Mouse (Mus musculus): Measurements from ENCODE around the gene Ppp1r14b.
A peak's percentile ranks its signal among the peaks of the same experiment; 100 is the strongest.

Gene Ppp1r14b

GRCm38 (mm10) chr19:6974211-6975205, at the start of gene Ppp1r14b:
TSS of gene Ppp1r14b (plus strand) at chr19:6974968.
- DNase-seq, result peak; percentile 82 to 90

- no peak for DNase-seq
These were observed 49.5 kb upstream of the Ppp1r14b start, which contains the start of gene Catsperz for GRCm38 (mm10) chr19:6925307-6925573. TSS of gene Catsperz (minus strand) at chr19:6925380.

DNA sequence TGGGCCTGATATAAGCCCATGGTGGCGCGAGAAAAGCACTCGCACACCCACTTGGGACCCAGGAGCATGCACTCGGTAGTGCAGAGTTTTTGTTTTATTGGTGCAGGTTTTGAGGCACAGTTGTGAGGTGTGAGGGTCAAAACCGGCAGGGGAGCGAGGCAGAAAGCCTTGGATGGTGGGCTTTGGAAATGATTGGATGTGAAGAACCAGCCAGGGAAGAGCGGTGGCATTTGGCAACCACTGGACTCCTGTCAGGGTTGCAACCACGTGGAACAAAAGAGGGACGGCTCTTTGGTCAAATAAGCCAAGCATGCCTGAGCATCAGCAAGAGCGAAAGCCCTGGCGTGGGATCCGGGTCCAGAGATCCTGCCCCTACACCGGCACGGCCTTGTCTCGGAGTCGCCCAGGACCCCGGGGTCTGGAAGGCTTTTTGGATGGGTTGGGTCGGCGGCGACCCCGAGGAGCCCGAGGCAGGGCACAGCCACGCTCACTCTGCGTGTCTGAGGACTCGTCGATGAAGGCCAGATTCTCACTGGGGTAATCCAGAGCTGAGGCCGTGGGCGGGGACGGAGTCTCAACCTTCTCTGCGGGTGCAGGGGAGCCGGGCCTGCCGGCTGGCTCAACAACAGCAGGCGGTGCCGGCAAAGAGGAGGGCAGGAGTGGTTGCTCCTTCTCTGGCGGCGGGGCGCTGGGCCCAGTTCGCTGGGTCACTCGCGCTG, 49.0 kb upstream of the Ppp1r14b start:
- DNase-seq, result no peak

DNA sequence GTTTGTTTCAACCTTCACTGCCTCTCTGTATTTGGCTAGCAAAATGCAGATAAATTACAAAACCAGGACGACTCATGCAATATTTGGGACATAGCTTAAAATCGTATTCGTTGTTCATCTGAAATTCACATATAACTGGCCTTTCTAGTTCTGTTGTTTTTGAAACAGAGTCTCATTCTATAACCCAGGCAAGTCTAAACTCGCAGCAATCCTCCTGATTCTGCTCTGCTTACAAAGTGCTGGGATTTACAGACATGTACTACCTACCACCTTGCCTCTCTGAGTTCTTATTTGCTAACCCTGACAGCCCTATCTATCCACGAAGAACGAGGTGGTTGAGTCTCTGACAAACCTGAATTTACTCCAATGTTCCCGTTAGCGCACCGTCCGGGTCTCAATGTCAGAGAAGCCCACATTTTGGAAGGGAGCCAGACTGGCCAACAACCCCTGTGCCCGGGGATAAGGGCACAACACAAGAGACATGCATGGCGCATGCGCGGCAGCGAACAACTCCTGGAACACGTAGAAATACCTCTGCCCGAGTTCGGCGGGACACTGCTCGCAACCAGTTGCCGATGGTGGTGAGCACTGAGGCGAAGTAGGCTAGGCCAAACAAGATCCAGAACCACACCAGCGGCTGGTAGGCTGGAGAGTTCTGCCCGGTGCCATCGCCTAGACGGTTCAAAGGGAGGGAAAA, 48.1 kb upstream of the Ppp1r14b start:
- peak in 1 of 2 experiments; percentile 21 for DNase-seq

- peak in 1 of 2 experiments; percentile 10 for DNase-seq
These were observed 46.7 kb upstream of the Ppp1r14b start for GRCm38 (mm10) chr19:6928080-6928479.

DNA sequence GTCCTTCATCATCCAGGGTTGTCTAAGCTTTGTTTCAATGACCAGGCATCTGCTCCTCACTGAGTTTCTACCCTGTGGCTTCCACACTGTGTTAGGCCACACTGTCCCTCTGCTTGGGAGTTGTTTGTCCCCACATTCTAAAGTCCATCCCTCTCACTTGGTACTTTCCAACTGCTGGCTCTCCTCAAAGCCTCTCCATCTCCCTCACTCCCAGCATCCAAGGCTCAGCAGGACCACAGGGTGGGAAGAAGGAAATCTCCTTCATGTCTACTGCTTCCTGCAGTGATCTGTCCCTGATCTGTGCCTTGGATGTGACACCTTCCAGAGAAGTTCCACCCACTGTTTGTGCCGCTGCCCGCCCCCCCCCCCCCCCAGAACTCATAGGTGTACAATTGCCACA, 43.8 kb upstream of the Ppp1r14b start:
- DNase-seq, result no peak

GRCm38 (mm10) chr19:6932018-6932417, 42.8 kb upstream of the Ppp1r14b start:
- DNase-seq, result no peak

- no peak for DNase-seq
These were observed 41.7 kb upstream of the Ppp1r14b start for GRCm38 (mm10) chr19:6933102-6933435.

DNA sequence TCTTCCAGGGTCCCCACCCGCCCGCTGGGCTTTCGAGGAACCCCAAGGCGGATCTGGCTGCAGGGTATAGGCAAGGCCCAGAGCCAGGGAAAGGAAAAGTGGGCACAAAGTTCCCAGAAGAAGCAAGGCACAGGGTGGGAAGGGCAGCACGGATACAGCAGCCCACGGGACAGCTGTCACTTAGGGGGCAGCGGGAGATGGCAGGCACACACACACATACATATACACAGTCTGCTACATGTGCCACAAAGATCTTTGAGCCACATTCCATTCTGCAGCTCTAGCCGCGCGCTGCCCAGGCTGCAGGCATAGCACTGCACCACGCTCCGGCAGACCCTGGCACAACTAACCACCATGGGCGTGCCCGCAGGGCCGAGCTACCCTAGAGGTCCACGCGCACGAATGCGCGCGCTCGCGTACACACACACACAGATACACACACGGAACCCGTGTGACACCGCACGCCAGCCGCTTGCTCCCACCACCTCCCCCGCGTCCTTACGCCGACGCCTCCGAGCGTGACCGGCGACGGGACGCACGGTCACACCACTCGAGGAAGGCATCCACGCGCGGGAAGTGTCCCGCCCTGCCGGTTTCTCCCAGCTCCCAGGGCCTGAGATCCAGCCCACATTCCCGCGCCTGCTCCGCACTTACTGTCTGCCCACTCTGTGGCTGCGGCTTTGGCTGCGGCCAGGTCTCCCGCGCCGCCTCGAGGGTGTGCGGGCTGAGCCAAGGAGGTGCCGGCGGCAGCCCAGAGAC, 41.2 kb upstream of the Ppp1r14b start:
- peak in 1 of 2 experiments; percentile 18 for DNase-seq

GRCm38 (mm10) chr19:6934195-6934977, 40.4 kb upstream of the Ppp1r14b start, which contains the start of gene Kcnk4:
TSS of gene Kcnk4 (minus strand) at chr19:6934515.
- peak in 1 of 2 experiments; percentile 14 for DNase-seq

- DNase-seq, result peak; percentile 51 to 53
These were observed 38.5 kb upstream of the Ppp1r14b start for GRCm38 (mm10) chr19:6936299-6936698.

- no peak for DNase-seq
These were observed 37.0 kb upstream of the Ppp1r14b start for GRCm38 (mm10) chr19:6937541-6938465.

GRCm38 (mm10) chr19:6939106-6940002, 35.4 kb upstream of the Ppp1r14b start:
- DNase-seq, result no peak

- no peak for DNase-seq
These were observed 34.1 kb upstream of the Ppp1r14b start for GRCm38 (mm10) chr19:6940396-6941351.

DNA sequence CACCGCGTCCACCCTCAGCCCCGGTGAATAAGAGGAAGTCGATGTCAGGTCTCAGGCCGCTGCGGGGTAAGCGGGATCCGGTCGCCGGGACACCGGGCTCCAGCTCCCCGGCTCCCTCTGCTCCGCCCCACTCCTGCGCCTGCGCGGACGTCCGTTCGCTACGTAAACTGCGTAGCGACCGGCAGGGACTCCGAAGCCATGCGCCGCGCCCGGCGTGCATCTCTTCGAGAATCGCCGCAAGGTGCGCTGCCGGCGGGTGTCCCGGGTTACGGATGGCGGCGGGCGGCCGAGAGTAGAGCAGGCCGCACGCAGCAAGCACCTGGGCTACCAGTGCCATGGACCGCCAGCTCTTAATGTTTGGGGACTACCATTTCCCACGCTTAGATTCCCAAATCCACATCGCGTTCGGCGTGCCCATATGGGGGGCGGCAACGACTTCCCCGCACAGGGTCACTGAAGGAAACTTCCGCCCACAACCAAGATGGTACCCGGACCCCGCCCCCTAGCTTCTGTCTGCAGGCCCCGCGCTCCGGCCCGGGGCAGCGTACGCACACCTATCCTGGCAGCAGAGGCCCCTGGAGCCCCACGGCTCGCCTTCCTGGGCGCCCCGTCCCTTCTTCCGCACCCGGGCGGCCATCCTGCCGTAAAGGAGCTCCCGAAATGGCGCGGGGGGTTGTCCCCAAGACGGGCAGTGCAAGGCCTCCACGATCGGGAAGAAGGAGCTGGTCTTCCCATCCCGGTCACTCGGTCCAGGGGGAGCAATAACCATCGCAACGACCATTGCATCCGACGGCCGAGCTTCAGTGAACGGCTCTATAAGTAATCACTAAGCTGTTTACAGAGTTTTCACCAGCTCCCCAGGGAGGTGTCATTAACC, 33.2 kb upstream of the Ppp1r14b start, which contains the start of gene Bad:
Gene Bad (plus strand): TSS at position 490 of the 877 bp plus-strand sequence.
- peak; percentile 92 to 95 for DNase-seq

- peak; percentile 94 to 97 for DNase-seq
These were observed 32.5 kb upstream of the Ppp1r14b start, which contains the start of gene Gpr137 for GRCm38 (mm10) chr19:6942249-6942691. TSS of gene Gpr137 (minus strand) at chr19:6942480.

- DNase-seq, result no peak
These were observed 32.0 kb upstream of the Ppp1r14b start for GRCm38 (mm10) chr19:6942764-6943163.
